Mouse (Mus musculus) G1E (cell line): ENCODE measurements at regions not wholly inside any gene's neighbourhood (a gene's known extent, or its start where the extent isn't known, plus 50 kb on each side); places are given as distances from the start of the nearest gene placed in this dataset.

Experiments
- CTCF ChIP-seq: IDR thresholded peaks from 2 replicates; pipeline ENCODE4 v1.5.1; 2012; ENCODE audit warnings: low read depth, low read length, inconsistent platforms, mixed read lengths
- GATA1 ChIP-seq: IDR thresholded peaks from 2 replicates; pipeline ENCODE4 v1.6.1; 2012; ENCODE audit warnings: borderline replicate concordance, low read length, inconsistent platforms, mixed read lengths
- GATA2 ChIP-seq: IDR thresholded peaks from 2 replicates; pipeline ENCODE4 v1.6.1; 2012; ENCODE audit warnings: low read depth, low read length, inconsistent platforms, borderline replicate concordance

DNA sequence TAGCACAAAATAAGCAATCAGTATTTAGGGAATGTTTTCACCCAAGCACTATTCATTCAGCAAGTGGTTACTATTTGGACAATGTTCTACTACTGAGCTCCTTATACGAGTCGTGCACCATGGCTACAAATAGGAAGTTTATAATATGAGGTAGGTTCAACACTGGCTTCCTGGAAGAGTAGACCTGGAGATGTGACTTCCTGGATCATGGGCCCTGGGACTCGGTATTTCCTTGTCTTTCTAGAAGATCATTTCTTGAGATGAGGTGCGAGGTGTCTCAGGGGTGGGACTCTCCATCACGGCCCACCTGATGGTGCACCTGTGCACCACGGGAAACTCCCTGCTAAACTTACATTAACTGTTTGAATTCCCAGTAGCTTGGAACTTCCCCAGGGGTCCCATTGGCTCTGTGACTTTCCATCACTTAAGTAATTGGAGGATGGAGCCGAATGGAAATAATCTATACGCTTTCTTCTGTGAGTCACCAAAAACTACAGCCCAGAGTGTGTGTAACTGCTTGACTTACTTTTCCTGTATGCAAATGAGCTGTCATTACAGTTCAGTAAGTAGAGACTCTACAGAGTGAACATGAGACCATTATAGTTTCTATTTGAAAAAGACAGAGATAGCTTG lies 1246.3 kb upstream of the A1bg start:
- TF ChIP-seq GATA1 (no peak), CTCF (no peak), GATA2 (no peak)
